In genomic region chr7:75495941-75496441, GRCm38 (mm10) we compare ENCODE assay signal across 14 mouse cellular contexts. TPM values are rescaled to one million over a fixed set of nuclear protein-coding genes. Genes with fewer than 3 reads are reported as not detected.
A peak's percentile ranks its signal among the peaks of the same experiment; 100 is the strongest.
DNase-seq lines count a peak whose midpoint lies in the region; ATAC-seq and TF ChIP-seq lines count a peak whose summit lies in the region.
"Had no signal": no experiment of that assay in that cellular context is flagged by ENCODE, and none has a peak within 500 bp of the region (broad histone marks: within the 10 kb centered on the region; RNA-seq: fewer than 3 reads in every experiment).

No protein-coding gene starts in this region.

- intact Hi-C loops in left cerebral cortex, postnatal 4 days (cut with DNase I): no loop called here
- intact Hi-C loops in left cerebral cortex, adult 2 months (cut with DNase I): no loop called here

- no peak overlapping the region for H3K9ac ChIP-seq in forebrain, embryonic 14.5 days (ENCODE audit: low read length)
- H3K9ac ChIP-seq in forebrain, embryonic 11.5 days (ENCODE audit: low read length): no peak overlapping the region
- H3K9ac ChIP-seq: forebrain, embryonic 12.5 days; liver, embryonic 13.5 days had no signal

- no peak overlapping the region for H3K27ac ChIP-seq in forebrain, embryonic 14.5 days (ENCODE audit: low read depth, low read length)
- no peak overlapping the region for H3K27ac ChIP-seq in forebrain, embryonic 11.5 days (ENCODE audit: low read depth, low read length)
- H3K27ac ChIP-seq in left cerebral cortex, adult 2 months: no peak overlapping the region
- H3K27ac ChIP-seq: forebrain, embryonic 12.5 days; kidney, postnatal 0 days; limb, embryonic 10.5 days; liver, embryonic 13.5 days had no signal

- H3K9me3 ChIP-seq in forebrain, embryonic 14.5 days (replicated peaks; ENCODE audit: control insufficient read depth, low read length): no peaks in the 10 kb centered on the region
- no peaks in the 10 kb centered on the region for H3K9me3 ChIP-seq in forebrain, embryonic 11.5 days (ENCODE audit: control insufficient read depth, low read length)
- H3K9me3 ChIP-seq: forebrain, embryonic 12.5 days; limb, embryonic 10.5 days; liver, embryonic 13.5 days; megakaryocyte, embryonic 14.5 days had no signal

- TF ChIP-seq CTCF in left cerebral cortex, adult 2 months (IDR thresholded peaks at IDR 0.05): no peak

- no peaks in the 10 kb centered on the region for H3K4me1 ChIP-seq in forebrain, embryonic 14.5 days (ENCODE audit: control insufficient read depth, insufficient read depth, low read length)
- H3K4me1 ChIP-seq in forebrain, embryonic 11.5 days (replicated peaks; ENCODE audit: control insufficient read depth, insufficient read depth, low read length): peaks cover 2% of the 10 kb centered on the region; the same call in 1 of the 2 replicates
- H3K4me1 ChIP-seq: forebrain, embryonic 12.5 days had no signal

- WGBS in forebrain, embryonic 14.5 days: 73% methylated on average over 3 of the region's 3 CpGs
- WGBS in forebrain, embryonic 11.5 days: 88% methylated on average over 3 of the region's 3 CpGs

- DNase-seq in forebrain, embryonic 14.5 days (ENCODE audit: low spot score): peak; percentile 33
- no peak for DNase-seq in forebrain, embryonic 11.5 days (ENCODE audit: low spot score)
- DNase-seq in left cerebral cortex, postnatal 4 days: peak; percentile 6
- no peak for DNase-seq in left cerebral cortex, adult 2 months (ENCODE audit: extremely low spot score in 1 of 2, low spot score in 2 of 2)
- peak; percentile 77 for DNase-seq in naive thymus-derived CD4-positive, alpha-beta T cell, adult 2 months (ENCODE audit: low read depth)
- no peak for DNase-seq in adrenal gland, adult (ENCODE audit: inconsistent age in 2 of 2, low spot score in 1 of 2)
- DNase-seq: liver, embryonic 13.5 days had no signal

- H3K4me2 ChIP-seq in forebrain, embryonic 14.5 days (ENCODE audit: low read length): no peak overlapping the region
- no peak overlapping the region for H3K4me2 ChIP-seq in forebrain, embryonic 11.5 days (ENCODE audit: low read depth, low read length, severe bottlenecking)
- H3K4me2 ChIP-seq: forebrain, embryonic 12.5 days; heart, embryonic 11.5 days; liver, embryonic 13.5 days had no signal

- H3K4me3 ChIP-seq in forebrain, embryonic 14.5 days (ENCODE audit: low read depth, low read length): no peak overlapping the region
- H3K4me3 ChIP-seq in forebrain, embryonic 11.5 days (ENCODE audit: low read depth, low read length): no peak overlapping the region
- no peak overlapping the region for H3K4me3 ChIP-seq in left cerebral cortex, adult 2 months
- H3K4me3 ChIP-seq: forebrain, embryonic 12.5 days; limb, embryonic 10.5 days; liver, embryonic 13.5 days; megakaryocyte, embryonic 14.5 days had no signal

- no peak for ATAC-seq in forebrain, embryonic 14.5 days
- ATAC-seq in forebrain, embryonic 11.5 days (replicated peaks; ENCODE audit: low FRiP score): no peak
- peak; percentile 27 for ATAC-seq in inflammation-experienced regulatory T-cells, adult 6 months
- ATAC-seq: hindbrain, embryonic 16.5 days had no signal

- H3K36me3 ChIP-seq in forebrain, embryonic 14.5 days (ENCODE audit: control insufficient read depth, insufficient read depth, low read length): no peaks in the 10 kb centered on the region
- no peaks in the 10 kb centered on the region for H3K36me3 ChIP-seq in forebrain, embryonic 11.5 days (ENCODE audit: control insufficient read depth, insufficient read depth, low read length)
- H3K36me3 ChIP-seq: forebrain, embryonic 12.5 days; limb, embryonic 10.5 days; liver, embryonic 13.5 days had no signal

- H3K27me3 ChIP-seq in forebrain, embryonic 14.5 days (replicated peaks; ENCODE audit: control insufficient read depth, insufficient read depth, low read length): no peaks in the 10 kb centered on the region
- no peaks in the 10 kb centered on the region for H3K27me3 ChIP-seq in forebrain, embryonic 11.5 days (ENCODE audit: control insufficient read depth, insufficient read depth, low read length)
- H3K27me3 ChIP-seq: forebrain, embryonic 12.5 days; liver, embryonic 13.5 days; megakaryocyte, embryonic 14.5 days had no signal

RNA-seq across cellular contexts. Expression of gene Akap13, which starts 40.7 kb away (rescaled TPM):
- 9.8 and 14.2 TPM in 2 replicates for polyA plus RNA-seq in forebrain, embryonic 14.5 days (2014; fragmentation: Nextera tagmentation; extraction: Ambion mirVana)
- 27.7 and 31.0 TPM in 2 replicates for polyA plus RNA-seq in forebrain, embryonic 11.5 days (2014; fragmentation: Nextera tagmentation; extraction: Ambion mirVana)
- total RNA-seq in left cerebral cortex, postnatal 4 days (2021): 10 to 100 TPM; 31.3 to 32.8 TPM
- 10 to 100 TPM; 26.8 to 28.7 TPM for total RNA-seq in left cerebral cortex, adult 2 months (2021)
- 100 to 1,000 TPM; 228 to 429 (median 340) TPM for polyA plus RNA-seq in inflammation-experienced regulatory T-cells, adult 6 months (2017; shearing (Covaris generic))

Comparison
In these comparisons a context has a peak if more than half of its experiments do, and no peak if none do; other contexts are left out.
1. DNase-seq: peak in forebrain, embryonic 14.5 days (single experiment), left cerebral cortex, postnatal 4 days (single experiment) and naive thymus-derived CD4-positive, alpha-beta T cell, adult 2 months (single experiment); none in forebrain, embryonic 11.5 days (single experiment), left cerebral cortex, adult 2 months (0 of 2) and adrenal gland, adult (0 of 2).